Mouse (Mus musculus) lung, embryonic 14.5 days (tissue): ENCODE data around the gene Chd9. TPM values are rescaled to one million over a fixed set of nuclear protein-coding genes. Genes with fewer than 3 reads are reported as not detected.

Experiments
- ATAC-seq: fragments of 200-750 bp; cut with Nextera tagmentation; 2 replicates; pipeline ENCODE4 v1.8.0; 2017; ENCODE audit warnings: mild to moderate bottlenecking, moderate TSS enrichment, moderate library complexity; ENCODE audit not compliant: insufficient read depth
- DNase-seq: peaks from one replicate; pipeline ENCODE4 v3.0.0-alpha.2; 2015
- H3K27ac ChIP-seq: fragments of 300-500 bp; sonication (generic); 2 replicates; pipeline ENCODE4 v1.5.1; 2014; ENCODE audit warnings: low read depth, mild to moderate bottlenecking, moderate library complexity
- H3K27me3 ChIP-seq: fragments of 300-500 bp; sonication (generic); 2 replicates; pipeline ENCODE4 v1.6.1; 2014; ENCODE audit warnings: low read length, control low read depth; ENCODE audit not compliant: insufficient read depth
- H3K36me3 ChIP-seq: fragments of 300-500 bp; sonication (generic); 2 replicates; pipeline ENCODE4 v1.6.1; 2014; ENCODE audit warnings: control low read depth; ENCODE audit not compliant: insufficient read depth
- H3K4me1 ChIP-seq: fragments of 300-500 bp; sonication (generic); 2 replicates; pipeline ENCODE4 v1.6.1; 2014; ENCODE audit warnings: antibody characterized with exemption, control low read depth; ENCODE audit not compliant: insufficient read depth
- H3K4me2 ChIP-seq: fragments of 300-500 bp; sonication (generic); 2 replicates; pipeline ENCODE4 v1.6.1; 2014; ENCODE audit warnings: mild to moderate bottlenecking
- H3K4me3 ChIP-seq: fragments of 300-500 bp; sonication (generic); 2 replicates; pipeline ENCODE4 v1.5.1; 2014; ENCODE audit warnings: low read depth, low read length
- H3K9ac ChIP-seq: fragments of 300-500 bp; sonication (generic); 2 replicates; pipeline ENCODE4 v1.6.1; 2014
- H3K9me3 ChIP-seq: fragments of 300-500 bp; sonication (generic); 2 replicates; pipeline ENCODE4 v1.6.1; 2016; ENCODE audit warnings: low read depth, low read length, control low read depth
- CTCF ChIP-seq: IDR thresholded peaks from 2 replicates; pipeline ENCODE4 v1.5.1; 2016; ENCODE audit warnings: antibody characterized with exemption, low read depth
- WGBS: fragments of 180-500 bp; shearing (Covaris S2); extraction: QIAGEN DNeasy Blood & Tissue Kit; methylation state at CpG from one replicate; pipeline ENCODE4 v1.1.7; 2014; 5-methylcytosine and 5-hydroxymethylcytosine counted together
- polyA plus RNA-seq: library from polyadenylated mRNA; unstranded; fragments of >200 nt; fragmentation: Nextera tagmentation; extraction: Ambion mirVana; gene quantifications from 2 replicates; pipeline ENCODE4 v1.2.1, GENCODE M21; 2014

The Chd9 gene
- polyA plus RNA-seq, result 72.5 and 75.0 TPM in 2 replicates

DNA sequence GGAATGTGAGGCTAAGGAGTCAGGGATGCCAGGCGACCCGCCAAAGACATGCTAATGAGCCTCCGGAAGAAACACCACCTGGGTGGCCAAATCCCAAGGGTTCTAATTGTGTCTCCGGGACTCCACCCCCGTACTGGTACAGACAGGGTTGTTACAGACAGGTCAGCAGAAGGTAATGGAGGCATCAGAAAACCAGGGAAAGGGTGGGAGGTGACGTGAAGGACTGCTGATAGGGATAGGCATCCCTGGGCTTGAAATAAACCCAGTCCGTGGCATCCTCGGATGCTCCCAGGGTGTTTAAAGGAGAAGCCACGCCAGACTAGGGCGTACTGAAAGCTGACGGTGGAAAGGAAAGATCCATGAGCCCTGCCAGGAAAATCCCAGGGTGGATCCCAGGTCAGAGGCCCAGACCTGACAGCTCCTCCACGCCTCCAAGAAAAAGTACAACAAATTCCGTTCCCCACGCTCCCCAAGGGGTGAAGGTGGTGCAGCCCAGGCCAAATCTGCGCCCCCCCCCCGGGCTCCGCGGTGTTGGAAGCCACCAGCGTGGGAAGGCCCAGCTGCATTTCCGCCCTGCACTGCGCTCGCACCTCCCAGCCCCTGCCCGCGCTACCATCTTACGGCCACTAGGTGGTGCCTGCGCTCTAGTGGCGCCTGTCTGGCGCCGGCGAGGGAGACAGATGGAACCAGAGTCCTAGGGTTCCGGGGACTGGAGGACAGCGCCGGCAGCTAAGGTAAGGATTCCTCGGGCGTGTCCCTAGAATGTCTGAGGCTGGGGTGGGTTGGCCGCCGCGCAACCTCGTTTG, at the start of gene Chd9:
Gene Chd9 (plus strand): TSS at position 172 of the 806 bp plus-strand sequence.
- Histone ChIP-seq H3K9ac (peak within 1 kb of the TSS; percentile 57), H3K36me3 (no peaks in the 10 kb centered on the region), H3K27me3 (no peaks in the 10 kb centered on the region), H3K9me3 (no peaks in the 10 kb centered on the region), H3K4me3 (peak within 1 kb of the TSS; percentile 52), H3K4me2 (peak within 1 kb of the TSS; percentile 75), H3K27ac (peak within 1 kb of the TSS; percentile 62), H3K4me1 (peaks cover 3% of the 10 kb centered on the region; the same call in 1 of the 2 replicates)
- TF ChIP-seq CTCF, result peak; percentile 100
- DNase-seq, result peak; percentile 97
- 1% methylated on average over 38 of the region's 39 CpGs for WGBS
- ATAC-seq, result peak; percentile 94

DNA sequence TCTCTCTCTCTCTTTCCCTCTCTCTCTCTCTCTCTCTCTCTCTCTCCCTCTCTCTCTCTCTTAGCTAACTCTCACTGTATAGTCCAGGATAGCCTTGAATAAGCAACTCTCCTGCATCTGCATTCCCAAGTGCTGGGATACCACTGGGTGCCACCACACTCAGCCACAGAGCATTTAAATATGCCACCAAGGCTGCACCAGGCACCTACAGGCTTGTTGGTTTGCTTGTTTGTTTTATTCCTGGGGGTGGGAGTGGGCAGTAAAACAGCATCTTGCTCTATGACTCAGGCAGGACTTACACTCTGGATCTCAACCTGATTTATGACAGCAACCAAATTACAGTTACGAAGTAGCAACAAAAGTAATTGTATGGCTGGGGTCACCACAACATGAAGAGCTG, 36.5 kb upstream of the Chd9 start:
- WGBS, result 85% methylated on average over 1 of the region's 1 CpGs

DNA sequence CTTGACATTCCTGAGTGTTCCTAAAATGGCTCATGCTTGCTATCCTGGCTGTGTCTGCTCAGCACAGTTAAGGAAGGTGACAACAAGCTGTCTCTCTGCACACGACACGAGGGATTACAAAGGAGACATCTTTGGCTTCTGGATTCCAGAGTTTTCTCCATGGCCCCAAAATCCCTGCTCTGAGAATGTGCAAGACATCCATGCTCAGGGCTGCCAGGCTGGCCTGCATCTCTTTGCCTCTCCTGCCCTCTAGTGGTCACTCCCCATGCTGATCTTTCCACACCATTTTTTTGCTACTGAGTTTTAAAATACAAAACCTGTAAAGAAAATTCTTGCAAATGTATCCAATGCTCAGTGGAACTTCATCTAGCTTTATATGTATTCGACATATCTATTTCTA, 34.4 kb upstream of the Chd9 start:
- no peaks in the 10 kb centered on the region for H3K36me3 ChIP-seq
- H3K9me3 ChIP-seq, result no peaks in the 10 kb centered on the region
- H3K27ac ChIP-seq, result no peak overlapping the region
- WGBS, result 3% methylated on average over 3 of the region's 3 CpGs
- H3K4me1 ChIP-seq, result no peaks in the 10 kb centered on the region
- no peak overlapping the region for H3K4me2 ChIP-seq
- peak; percentile 90 for TF ChIP-seq CTCF
- peak; percentile 69 for ATAC-seq
- H3K4me3 ChIP-seq, result no peak overlapping the region
- H3K27me3 ChIP-seq, result no peaks in the 10 kb centered on the region
- peak; percentile 89 for DNase-seq
- no peak overlapping the region for H3K9ac ChIP-seq

More for the DNA sequence above, 36.5 kb upstream of the Chd9 start:
- Histone ChIP-seq H3K9ac (no peak overlapping the region), H3K36me3 (no peaks in the 10 kb centered on the region), H3K4me3 (no peak overlapping the region), H3K27me3 (no peaks in the 10 kb centered on the region), H3K4me1 (no peaks in the 10 kb centered on the region), H3K27ac (no peak overlapping the region), H3K9me3 (no peaks in the 10 kb centered on the region), H3K4me2 (no peak overlapping the region)
- no peak for TF ChIP-seq CTCF
- DNase-seq (no peak), ATAC-seq (no peak)

DNA sequence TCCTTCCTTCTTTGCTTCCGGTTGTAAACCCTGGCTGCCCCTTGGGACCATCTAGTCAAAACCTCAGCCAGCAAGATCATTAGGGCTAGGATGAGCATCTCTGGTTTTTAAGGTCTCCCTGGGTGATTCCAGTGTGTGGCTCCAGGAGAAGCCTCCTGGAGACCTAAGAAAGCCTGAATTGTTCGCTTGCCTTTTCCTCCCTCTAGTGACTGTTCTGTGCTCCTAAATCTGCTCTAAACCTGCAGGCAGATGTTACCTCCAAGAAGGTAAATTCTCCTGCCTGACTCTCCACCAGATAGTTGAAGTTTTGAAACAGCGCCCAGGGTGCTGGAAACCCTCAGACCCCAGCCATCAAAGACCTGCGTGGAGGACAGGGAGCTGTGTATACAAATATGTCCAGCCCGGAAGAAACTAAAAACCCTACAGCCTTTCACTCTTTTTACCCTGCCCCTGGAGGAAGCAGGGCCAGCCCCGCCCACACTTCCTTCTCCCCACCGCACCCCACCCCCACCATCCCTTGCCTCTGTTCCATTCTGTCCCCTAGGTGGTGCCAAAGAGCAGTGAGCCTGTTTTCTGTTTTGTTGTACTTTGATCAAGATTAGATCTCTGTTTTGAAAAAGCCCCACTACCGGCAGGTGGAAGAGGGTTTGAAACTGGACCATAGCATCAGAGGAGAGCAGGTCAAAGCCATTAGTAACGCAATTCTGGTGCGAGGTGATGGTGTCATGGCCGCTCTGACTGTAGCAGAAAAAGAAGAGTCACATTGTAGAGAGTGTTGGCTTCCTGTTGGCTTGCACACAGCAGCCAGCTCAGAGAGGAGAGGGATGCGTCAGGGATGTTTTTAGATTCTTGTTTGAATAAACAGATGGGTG, 32.9 kb upstream of the Chd9 start:
- 0 out of 2 replicates have a peak overlapping the region, but pooled peaks have one; percentile 7 for H3K4me3 ChIP-seq
- H3K4me2 ChIP-seq, result peak overlapping the region; percentile 25
- DNase-seq (peak; percentile 81), ATAC-seq (peak; percentile 79)
- H3K9me3 ChIP-seq, result no peaks in the 10 kb centered on the region
- no peak overlapping the region for H3K9ac ChIP-seq
- H3K36me3 ChIP-seq, result no peaks in the 10 kb centered on the region
- WGBS, result 8% methylated on average over 12 of the region's 12 CpGs
- H3K4me1 ChIP-seq, result no peaks in the 10 kb centered on the region
- peak; percentile 73 for TF ChIP-seq CTCF
- no peaks in the 10 kb centered on the region for H3K27me3 ChIP-seq
- no peak overlapping the region for H3K27ac ChIP-seq

- Histone ChIP-seq H3K4me2 (no peak overlapping the region), H3K9ac (no peak overlapping the region), H3K27ac (no peak overlapping the region), H3K4me1 (no peaks in the 10 kb centered on the region), H3K27me3 (no peaks in the 10 kb centered on the region), H3K9me3 (no peaks in the 10 kb centered on the region), H3K4me3 (no peak overlapping the region), H3K36me3 (no peaks in the 10 kb centered on the region)
- DNase-seq (no peak), ATAC-seq (no peak)
- 70% methylated on average over 5 of the region's 5 CpGs for WGBS
- TF ChIP-seq CTCF, result no peak
Measured at GRCm38 (mm10) chr8:90799473-90799872, 28.7 kb upstream of the Chd9 start.

GRCm38 (mm10) chr8:90813602-90814320, 14.4 kb upstream of the Chd9 start:
- H3K4me3 ChIP-seq, result no peak overlapping the region
- no peak overlapping the region for H3K27ac ChIP-seq
- WGBS, result 79% methylated on average over 10 of the region's 10 CpGs
- no peaks in the 10 kb centered on the region for H3K27me3 ChIP-seq
- H3K9me3 ChIP-seq, result no peaks in the 10 kb centered on the region
- H3K36me3 ChIP-seq, result no peaks in the 10 kb centered on the region
- TF ChIP-seq CTCF, result peak; percentile 45
- no peak overlapping the region for H3K9ac ChIP-seq
- H3K4me1 ChIP-seq, result no peaks in the 10 kb centered on the region
- no peak overlapping the region for H3K4me2 ChIP-seq
- ATAC-seq, result no peak
- DNase-seq, result no peak
